Mouse (Mus musculus) spleen, postnatal 0 days (tissue): ENCODE data around the gene AL731706.2. TPM values are rescaled to one million over a fixed set of nuclear protein-coding genes. Genes with fewer than 3 reads are reported as not detected.

ENCODE experiments used
- polyA plus RNA-seq: library from polyadenylated mRNA; unstranded; fragments of >200 nt; fragmentation: Nextera tagmentation; extraction: Ambion mirVana; gene quantifications from 2 replicates; pipeline ENCODE4 v1.2.1, GENCODE M21; 2015

Gene AL731706.2
- 15.0 and 15.8 TPM in 2 replicates for polyA plus RNA-seq

GRCm38 (mm10) chr2:136885579-136885978, at the start of gene AL731706.2:
Gene AL731706.2, minus strand, starts transcription at chr2:136885679.

GRCm38 (mm10) chr2:136891068-136891950, 5.8 kb upstream of the AL731706.2 start, which contains the start of the genes Slx4ip, AL731706.1 and Mkks:
Gene Slx4ip, plus strand, starts transcription at chr2:136891218.
Gene AL731706.1, minus strand, starts transcription at chr2:136891389.
Gene Mkks, minus strand, starts transcription at chr2:136891389.

Other genes starting within 250 kb of the AL731706.2 start
- gene Snap25, start 172.2 kb downstream of the AL731706.2 start, polyA plus RNA-seq: not detected in 2 replicates
- 3.4 and 3.5 TPM in 2 replicates for gene Slx4ip, start 5.5 kb upstream of the AL731706.2 start, polyA plus RNA-seq
- gene AL731706.1, start 5.7 kb upstream of the AL731706.2 start, polyA plus RNA-seq: 15.4 and 17.1 TPM in 2 replicates
- 4.4 and 8.2 TPM in 2 replicates for gene Mkks, start 5.7 kb upstream of the AL731706.2 start, polyA plus RNA-seq
- gene Jag1, start 231.0 kb upstream of the AL731706.2 start, polyA plus RNA-seq: 5.4 and 6.5 TPM in 2 replicates